Mouse (Mus musculus) skeletal muscle tissue, adult 2 months (tissue): Measurements from ENCODE around the gene Pcdh9.

ENCODE experiments used
- DNase-seq: peaks from one replicate; pipeline ENCODE4 v3.0.0-alpha.2; 2012; ENCODE audit warnings: low read depth, low spot score

Gene Pcdh9

GRCm38 (mm10) chr14:93890519-93891370, at the start of gene Pcdh9:
Pcdh9 (minus strand) TSS chr14:93890679.
- DNase-seq = peak; percentile 36

GRCm38 (mm10) chr14:93906928-93907327, 16.4 kb upstream of the Pcdh9 start:
- no peak for DNase-seq

- DNase-seq = no peak
These were observed 8.1 kb upstream of the Pcdh9 start for GRCm38 (mm10) chr14:93898533-93898932.

- no peak for DNase-seq
These were observed 4.7 kb upstream of the Pcdh9 start for GRCm38 (mm10) chr14:93895131-93895530.

- no peak for DNase-seq
These were observed 880 bp upstream of the Pcdh9 start for GRCm38 (mm10) chr14:93891371-93891746.

GRCm38 (mm10) chr14:93889839-93890518, 500 bp downstream of the Pcdh9 start:
- DNase-seq = no peak

GRCm38 (mm10) chr14:93889231-93889630, 1.2 kb downstream of the Pcdh9 start:
- DNase-seq = no peak

- DNase-seq = no peak
These were observed 2.1 kb downstream of the Pcdh9 start for GRCm38 (mm10) chr14:93888346-93888745.

GRCm38 (mm10) chr14:93887066-93887465, 3.4 kb downstream of the Pcdh9 start:
- no peak for DNase-seq

GRCm38 (mm10) chr14:93885551-93886084, 4.9 kb downstream of the Pcdh9 start:
- DNase-seq = no peak

GRCm38 (mm10) chr14:93884467-93884866, 6.0 kb downstream of the Pcdh9 start:
- DNase-seq = peak; percentile 47

- DNase-seq = no peak
These were observed 10.4 kb downstream of the Pcdh9 start for GRCm38 (mm10) chr14:93880071-93880470.

GRCm38 (mm10) chr14:93875968-93876367, 14.5 kb downstream of the Pcdh9 start:
- DNase-seq = no peak

- DNase-seq = no peak
These were observed 22.3 kb downstream of the Pcdh9 start for GRCm38 (mm10) chr14:93868211-93868610.

- DNase-seq = no peak
These were observed 32.4 kb downstream of the Pcdh9 start for GRCm38 (mm10) chr14:93858069-93858468.

GRCm38 (mm10) chr14:93846091-93846677, 44.3 kb downstream of the Pcdh9 start:
- no peak for DNase-seq

GRCm38 (mm10) chr14:93842686-93843288, 47.7 kb downstream of the Pcdh9 start:
- DNase-seq = no peak

- no peak for DNase-seq
These were observed 58.0 kb downstream of the Pcdh9 start for GRCm38 (mm10) chr14:93832511-93832910.

GRCm38 (mm10) chr14:93827159-93827558, 63.3 kb downstream of the Pcdh9 start:
- no peak for DNase-seq

GRCm38 (mm10) chr14:93826042-93826462, 64.4 kb downstream of the Pcdh9 start:
- DNase-seq = no peak

- DNase-seq = no peak
These were observed 71.6 kb downstream of the Pcdh9 start for GRCm38 (mm10) chr14:93818845-93819244.

- no peak for DNase-seq
These were observed 72.9 kb downstream of the Pcdh9 start for GRCm38 (mm10) chr14:93817591-93817990.
